Mouse (Mus musculus): ENCODE data around the gene Shprh.

DNA sequence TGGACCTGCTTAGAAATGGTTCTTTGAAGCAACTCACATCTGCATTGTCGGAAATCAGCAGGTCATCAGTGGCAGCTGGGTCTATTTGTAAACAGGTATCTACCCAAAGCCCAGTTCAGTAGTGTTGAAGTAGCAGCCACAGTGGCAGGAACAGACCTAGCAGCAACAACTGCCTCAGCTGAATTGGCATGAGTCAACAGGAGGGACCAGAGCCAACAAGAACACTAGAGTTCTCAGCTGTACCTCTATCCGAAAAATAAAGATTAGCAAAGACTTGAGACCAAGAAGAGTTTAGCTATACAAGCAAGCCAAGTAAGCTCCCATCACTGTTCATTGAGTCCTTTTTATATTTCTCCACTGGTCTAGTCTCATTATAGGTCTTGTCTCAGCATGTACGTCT lies 99.0 kb downstream of the Shprh start:
- TF ChIP-seq CTCF (IDR thresholded peaks at IDR 0.05; ENCODE audit: low read depth), result no peak
- no peak for TF ChIP-seq EP300 (optimal IDR thresholded peaks at IDR 0.05)

Data from stomach, postnatal 0 days (tissue).